Mouse (Mus musculus) forebrain, embryonic 16.5 days (tissue): Measurements from ENCODE around the gene Scimp. TPM values are rescaled to one million over a fixed set of nuclear protein-coding genes. Genes with fewer than 3 reads are reported as not detected.

Source experiments
- ATAC-seq: fragments of 200-750 bp; cut with Nextera tagmentation; 2 replicates; pipeline ENCODE4 v1.8.0; 2017; ENCODE audit warnings: mild to moderate bottlenecking, moderate library complexity
- H3K27ac ChIP-seq: fragments of 300-500 bp; sonication (generic); 2 replicates; pipeline ENCODE4 v1.5.1; 2014; ENCODE audit warnings: low read length, control low read depth
- H3K27me3 ChIP-seq: fragments of 300-500 bp; sonication (generic); replicated peaks from 2 replicates; pipeline ENCODE4 v1.6.1; 2014; ENCODE audit warnings: low read length; ENCODE audit not compliant: control insufficient read depth, insufficient read depth
- H3K36me3 ChIP-seq: fragments of 300-500 bp; sonication (generic); 2 replicates; pipeline ENCODE4 v1.6.1; 2014; ENCODE audit not compliant: control insufficient read depth, insufficient read depth
- H3K4me1 ChIP-seq: fragments of 300-500 bp; sonication (generic); replicated peaks from 2 replicates; pipeline ENCODE4 v1.6.1; 2014; ENCODE audit warnings: low read length; ENCODE audit not compliant: control insufficient read depth, insufficient read depth
- H3K4me2 ChIP-seq: fragments of 300-500 bp; sonication (generic); 2 replicates; pipeline ENCODE4 v1.6.1; 2014; ENCODE audit warnings: mild to moderate bottlenecking, low read length, control low read depth
- H3K4me3 ChIP-seq: fragments of 300-500 bp; sonication (generic); replicated peaks from 2 replicates; pipeline ENCODE4 v1.5.1; 2014; ENCODE audit warnings: mild to moderate bottlenecking, low read length, control low read depth
- H3K9ac ChIP-seq: fragments of 300-500 bp; sonication (generic); replicated peaks from 2 replicates; pipeline ENCODE4 v1.6.1; 2014; ENCODE audit warnings: low read depth, low read length, control low read depth
- H3K9me3 ChIP-seq: fragments of 300-500 bp; sonication (generic); 2 replicates; pipeline ENCODE4 v1.6.1; 2016; ENCODE audit warnings: low read length; ENCODE audit not compliant: control insufficient read depth
- WGBS: fragments of 180-500 bp; shearing (Covaris S2); extraction: QIAGEN DNeasy Blood & Tissue Kit; methylation state at CpG from one replicate; pipeline ENCODE4 v1.1.7; 2014; 5-methylcytosine and 5-hydroxymethylcytosine counted together
- polyA plus RNA-seq: library from polyadenylated mRNA; unstranded; fragments of >200 nt; fragmentation: Nextera tagmentation; extraction: Ambion mirVana; gene quantifications from 2 replicates; pipeline ENCODE4 v1.2.1, GENCODE M21; 2015

The Scimp gene
- polyA plus RNA-seq, 1 experiment from 2014 or later: not detected

DNA sequence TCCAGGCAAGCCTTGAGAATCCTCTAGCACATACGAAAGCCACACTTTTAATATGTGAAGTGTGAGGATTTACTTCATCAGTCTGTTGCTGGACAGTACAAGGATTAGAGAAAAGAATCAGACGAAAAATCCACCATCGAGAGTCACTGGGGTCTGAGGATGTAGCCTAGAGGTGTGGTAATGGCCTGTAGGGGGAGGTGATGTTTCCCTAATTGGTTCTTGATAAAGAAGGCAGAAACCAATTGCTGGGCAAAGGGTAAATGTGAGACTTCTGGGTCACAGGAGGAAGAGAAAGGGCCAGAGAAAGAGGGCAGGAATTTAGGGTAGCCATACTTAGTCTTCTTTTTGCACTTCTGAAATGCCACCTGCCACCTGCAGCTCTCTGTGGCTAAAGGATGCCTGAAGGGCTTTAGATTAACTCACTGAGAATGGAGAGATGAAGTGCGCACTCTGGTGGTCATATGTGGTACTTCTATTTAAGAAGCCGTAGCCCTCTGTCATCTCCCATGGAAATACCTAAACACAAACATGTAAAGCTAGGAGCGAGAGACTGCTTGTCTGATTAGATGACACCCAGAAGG is 3.2 kb upstream of the Scimp start:
- Histone ChIP-seq H3K27ac (no peak overlapping the region), H3K4me2 (no peak overlapping the region), H3K4me3 (no peak overlapping the region), H3K9ac (no peak overlapping the region), H3K9me3 (no peaks in the 10 kb centered on the region), H3K4me1 (no peaks in the 10 kb centered on the region), H3K27me3 (no peaks in the 10 kb centered on the region), H3K36me3 (no peaks in the 10 kb centered on the region)
- WGBS: 25% methylated on average over 6 of the region's 6 CpGs
- ATAC-seq: no peak

- 85% methylated on average over 8 of the region's 8 CpGs for WGBS
- Histone ChIP-seq H3K4me1 (no peaks in the 10 kb centered on the region), H3K27me3 (no peaks in the 10 kb centered on the region), H3K9me3 (no peaks in the 10 kb centered on the region), H3K36me3 (no peaks in the 10 kb centered on the region), H3K4me2 (no peak overlapping the region), H3K27ac (no peak overlapping the region), H3K4me3 (no peak overlapping the region), H3K9ac (no peak overlapping the region)
- no peak for ATAC-seq
These were observed 2.7 kb upstream of the Scimp start for GRCm38 (mm10) chr11:70815071-70815470.

GRCm38 (mm10) chr11:70811471-70812240 is 730 bp downstream of the Scimp start:
- WGBS: 59% methylated on average over 13 of the region's 13 CpGs
- no peak overlapping the region for H3K4me2 ChIP-seq
- H3K36me3 ChIP-seq: no peaks in the 10 kb centered on the region
- H3K27me3 ChIP-seq: no peaks in the 10 kb centered on the region
- no peak overlapping the region for H3K4me3 ChIP-seq
- no peak overlapping the region for H3K27ac ChIP-seq
- H3K9ac ChIP-seq: no peak overlapping the region
- no peaks in the 10 kb centered on the region for H3K9me3 ChIP-seq
- H3K4me1 ChIP-seq: no peaks in the 10 kb centered on the region
- ATAC-seq: no peak

DNA sequence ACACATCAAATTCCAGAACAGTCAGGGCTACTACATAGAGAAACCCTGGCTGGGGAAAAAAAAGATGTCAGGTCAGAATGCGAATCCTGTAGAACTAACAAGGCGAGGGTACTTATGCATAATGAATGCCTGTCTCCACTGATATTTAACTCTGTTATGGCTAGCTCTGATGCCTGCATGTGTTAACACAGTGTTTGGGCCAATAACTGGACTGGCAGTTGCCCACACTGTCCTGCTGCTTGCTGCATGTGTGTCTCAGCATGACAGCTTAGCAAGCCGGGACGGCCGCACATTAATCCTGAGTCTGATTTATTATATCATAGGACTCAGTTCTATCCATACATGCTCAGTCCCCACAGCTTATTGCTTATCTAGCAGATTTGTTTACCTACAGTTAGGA is 1.3 kb downstream of the Scimp start:
- Histone ChIP-seq H3K4me2 (no peak overlapping the region), H3K9me3 (no peaks in the 10 kb centered on the region), H3K27me3 (no peaks in the 10 kb centered on the region), H3K4me3 (no peak overlapping the region), H3K27ac (no peak overlapping the region), H3K9ac (no peak overlapping the region), H3K36me3 (no peaks in the 10 kb centered on the region), H3K4me1 (no peaks in the 10 kb centered on the region)
- 80% methylated on average over 5 of the region's 5 CpGs for WGBS
- ATAC-seq: no peak

- Histone ChIP-seq H3K27ac (no peak overlapping the region), H3K36me3 (no peaks in the 10 kb centered on the region), H3K4me2 (no peak overlapping the region), H3K9ac (no peak overlapping the region), H3K9me3 (no peaks in the 10 kb centered on the region), H3K4me3 (no peak overlapping the region), H3K27me3 (no peaks in the 10 kb centered on the region), H3K4me1 (no peaks in the 10 kb centered on the region)
- 13% methylated on average over 1 of the region's 1 CpGs for WGBS
- no peak for ATAC-seq
These were observed 3.4 kb downstream of the Scimp start for GRCm38 (mm10) chr11:70809011-70809410.

DNA sequence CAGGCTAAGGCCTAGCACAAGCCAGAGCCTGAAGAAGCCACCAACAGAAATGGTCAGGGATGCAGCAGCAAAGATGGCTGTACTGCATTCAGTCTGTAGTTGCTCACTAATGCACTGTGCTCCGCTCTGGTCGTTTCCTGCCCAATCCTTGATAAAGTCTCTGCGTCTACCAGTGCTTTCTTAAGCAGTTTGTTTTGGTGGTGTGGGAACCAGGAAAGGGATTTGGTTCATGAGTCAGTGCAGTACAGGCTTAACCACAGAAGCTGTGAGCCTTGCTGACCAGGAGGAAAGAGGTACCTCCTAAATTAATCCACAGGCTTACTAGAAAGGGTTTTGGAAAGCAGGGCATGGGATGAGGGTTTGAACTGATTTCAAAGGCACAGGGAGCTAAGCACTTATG is 4.3 kb downstream of the Scimp start:
- 67% methylated on average over 3 of the region's 3 CpGs for WGBS

GRCm38 (mm10) chr11:70807630-70808029 is 4.8 kb downstream of the Scimp start:
- no peak overlapping the region for H3K27ac ChIP-seq
- no peak overlapping the region for H3K9ac ChIP-seq
- 86% methylated on average over 4 of the region's 4 CpGs for WGBS
- no peaks in the 10 kb centered on the region for H3K36me3 ChIP-seq
- no peak for ATAC-seq
- no peak overlapping the region for H3K4me3 ChIP-seq
- no peaks in the 10 kb centered on the region for H3K4me1 ChIP-seq
- no peaks in the 10 kb centered on the region for H3K27me3 ChIP-seq
- H3K9me3 ChIP-seq: no peaks in the 10 kb centered on the region
- no peak overlapping the region for H3K4me2 ChIP-seq

More for the DNA sequence above, 4.3 kb downstream of the Scimp start:
- ATAC-seq: no peak
- Histone ChIP-seq H3K27me3 (no peaks in the 10 kb centered on the region), H3K27ac (no peak overlapping the region), H3K4me3 (no peak overlapping the region), H3K4me1 (no peaks in the 10 kb centered on the region), H3K9me3 (no peaks in the 10 kb centered on the region), H3K9ac (no peak overlapping the region), H3K4me2 (no peak overlapping the region), H3K36me3 (no peaks in the 10 kb centered on the region)

DNA sequence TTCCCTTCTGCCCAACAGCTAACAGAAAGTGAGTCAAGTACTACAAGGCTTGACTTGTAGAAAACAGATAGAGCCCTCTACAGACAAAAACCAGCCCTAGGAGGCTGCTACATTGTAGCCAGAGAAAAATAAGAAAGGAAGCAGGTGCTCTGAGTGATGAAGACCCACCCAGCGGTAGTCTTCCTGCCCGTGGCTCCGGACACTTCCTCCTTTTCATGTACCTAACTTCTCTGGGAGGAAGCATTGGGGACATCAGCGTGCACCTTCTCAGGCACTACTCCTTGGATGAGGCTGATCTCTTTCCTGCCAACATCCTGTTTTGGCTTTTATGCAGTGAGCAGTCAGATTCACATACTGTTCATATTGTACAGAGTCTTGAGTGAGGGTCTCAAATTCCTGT is 5.7 kb downstream of the Scimp start:
- Histone ChIP-seq H3K4me3 (no peak overlapping the region), H3K27ac (no peak overlapping the region), H3K27me3 (no peaks in the 10 kb centered on the region), H3K4me1 (no peaks in the 10 kb centered on the region), H3K4me2 (no peak overlapping the region), H3K36me3 (no peaks in the 10 kb centered on the region), H3K9ac (no peak overlapping the region), H3K9me3 (no peaks in the 10 kb centered on the region)
- no peak for ATAC-seq
- 80% methylated on average over 4 of the region's 4 CpGs for WGBS

- Histone ChIP-seq H3K36me3 (no peaks in the 10 kb centered on the region), H3K9me3 (no peaks in the 10 kb centered on the region), H3K9ac (no peak overlapping the region), H3K4me1 (no peaks in the 10 kb centered on the region), H3K4me3 (no peak overlapping the region), H3K27ac (no peak overlapping the region), H3K4me2 (no peak overlapping the region), H3K27me3 (no peaks in the 10 kb centered on the region)
- ATAC-seq: no peak
- WGBS: 83% methylated on average over 8 of the region's 8 CpGs
These were observed 6.7 kb downstream of the Scimp start for GRCm38 (mm10) chr11:70805641-70806175.
